Mouse (Mus musculus): ENCODE results near the gene Bcl2l2. TPM values are rescaled to one million over a fixed set of nuclear protein-coding genes. Genes with fewer than 3 reads are reported as not detected.

The Bcl2l2 gene
- polyA plus RNA-seq, 1 experiment: 109 TPM

GRCm38 (mm10) chr14:54865626-54866025, 17.6 kb upstream of the Bcl2l2 start:
- TF ChIP-seq POLR2A (IDR thresholded peaks at IDR 0.05; ENCODE audit: extremely low read depth, insufficient read depth, low read length) (no peak), CTCF (IDR thresholded peaks at IDR 0.05; ENCODE audit: extremely low read depth, insufficient read depth, low read length) (no peak)
- Histone ChIP-seq H3K4me1 (ENCODE audit: control insufficient read depth, insufficient read depth, low read length) (no peaks in the 10 kb centered on the region), H3K4me3 (ENCODE audit: insufficient read depth, low read length) (no peak overlapping the region), H3K27ac (ENCODE audit: insufficient read depth, low read length) (no peak overlapping the region)

DNA sequence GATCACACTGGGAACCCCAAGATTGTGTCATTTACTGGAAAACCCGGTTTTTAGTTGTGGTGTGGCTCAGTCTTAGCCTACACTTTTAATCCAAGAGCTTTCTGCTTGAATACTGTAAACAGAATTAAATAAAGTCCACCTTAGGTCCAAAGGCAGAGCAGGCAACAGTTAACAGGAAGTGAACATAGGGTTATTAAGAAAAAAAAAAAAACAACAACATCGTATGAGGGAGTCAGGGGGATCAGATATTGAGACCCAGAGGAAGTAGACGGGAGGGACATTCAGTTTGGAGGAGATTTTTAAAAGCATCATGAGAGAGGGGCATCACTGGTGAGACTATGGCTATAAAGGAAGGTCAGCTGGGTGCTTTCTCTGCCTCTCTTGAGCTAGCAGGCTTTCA, 16.9 kb upstream of the Bcl2l2 start:
- no peak for TF ChIP-seq POLR2A (IDR thresholded peaks at IDR 0.05; ENCODE audit: extremely low read depth, insufficient read depth, low read length)
- TF ChIP-seq CTCF (IDR thresholded peaks at IDR 0.05; ENCODE audit: extremely low read depth, insufficient read depth, low read length): no peak
- H3K4me3 ChIP-seq (ENCODE audit: insufficient read depth, low read length): no peak overlapping the region
- H3K4me1 ChIP-seq (ENCODE audit: control insufficient read depth, insufficient read depth, low read length): no peaks in the 10 kb centered on the region
- no peak overlapping the region for H3K27ac ChIP-seq (ENCODE audit: insufficient read depth, low read length)

GRCm38 (mm10) chr14:54866936-54867335, 16.2 kb upstream of the Bcl2l2 start:
- Histone ChIP-seq H3K4me1 (ENCODE audit: control insufficient read depth, insufficient read depth, low read length) (no peaks in the 10 kb centered on the region), H3K4me3 (ENCODE audit: insufficient read depth, low read length) (no peak overlapping the region)

GRCm38 (mm10) chr14:54868026-54868425, 15.2 kb upstream of the Bcl2l2 start:
- H3K27ac ChIP-seq (ENCODE audit: insufficient read depth, low read length): no peak overlapping the region
- TF ChIP-seq POLR2A (IDR thresholded peaks at IDR 0.05; ENCODE audit: extremely low read depth, insufficient read depth, low read length) (no peak), CTCF (IDR thresholded peaks at IDR 0.05; ENCODE audit: extremely low read depth, insufficient read depth, low read length) (no peak)
- H3K4me3 ChIP-seq (ENCODE audit: insufficient read depth, low read length): no peak overlapping the region
- H3K4me1 ChIP-seq (ENCODE audit: control insufficient read depth, insufficient read depth, low read length): no peaks in the 10 kb centered on the region

More at GRCm38 (mm10) chr14:54866936-54867335, 16.2 kb upstream of the Bcl2l2 start:
- H3K27ac ChIP-seq (ENCODE audit: insufficient read depth, low read length): no peak overlapping the region
- TF ChIP-seq POLR2A (IDR thresholded peaks at IDR 0.05; ENCODE audit: extremely low read depth, insufficient read depth, low read length) (no peak), CTCF (IDR thresholded peaks at IDR 0.05; ENCODE audit: extremely low read depth, insufficient read depth, low read length) (0 out of 2 replicates have a peak, but pooled peaks have one; percentile 19)

- Histone ChIP-seq H3K4me1 (ENCODE audit: control insufficient read depth, insufficient read depth, low read length) (no peaks in the 10 kb centered on the region), H3K4me3 (ENCODE audit: insufficient read depth, low read length) (no peak within 1 kb of the TSS), H3K27ac (ENCODE audit: insufficient read depth, low read length) (no peak within 1 kb of the TSS)
- TF ChIP-seq POLR2A (IDR thresholded peaks at IDR 0.05; ENCODE audit: extremely low read depth, insufficient read depth, low read length): no peak
- no peak for TF ChIP-seq CTCF (IDR thresholded peaks at IDR 0.05; ENCODE audit: extremely low read depth, insufficient read depth, low read length)
Measured at GRCm38 (mm10) chr14:54870861-54871260, 12.3 kb upstream of the Bcl2l2 start, which contains the start of gene Homez. TSS of gene Homez (minus strand) at chr14:54870961.

DNA sequence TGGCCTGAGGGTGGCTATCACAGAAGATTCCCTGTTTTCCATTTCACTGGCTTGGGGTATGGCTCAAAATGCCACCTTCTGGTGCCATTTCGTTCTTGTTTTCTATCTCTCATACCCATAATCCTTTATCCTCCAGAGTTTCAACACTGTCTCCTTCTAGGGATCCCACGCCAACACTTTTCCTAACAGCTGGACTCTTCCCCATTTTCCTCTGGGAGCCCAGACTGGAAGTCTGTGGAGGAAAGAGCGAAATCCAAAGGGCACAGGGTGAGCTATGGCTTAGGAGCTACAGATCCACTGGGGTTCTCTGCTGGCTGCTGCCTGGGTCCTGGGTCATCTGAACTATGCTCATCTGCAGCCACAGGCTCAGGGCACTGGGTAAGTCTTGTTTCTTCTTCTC, 9.0 kb upstream of the Bcl2l2 start:
- Histone ChIP-seq H3K4me3 (ENCODE audit: insufficient read depth, low read length) (no peak overlapping the region), H3K27ac (ENCODE audit: insufficient read depth, low read length) (no peak overlapping the region), H3K4me1 (ENCODE audit: control insufficient read depth, insufficient read depth, low read length) (no peaks in the 10 kb centered on the region; the same call in 1 of the 2 replicates)
- TF ChIP-seq CTCF (IDR thresholded peaks at IDR 0.05; ENCODE audit: extremely low read depth, insufficient read depth, low read length): no peak

DNA sequence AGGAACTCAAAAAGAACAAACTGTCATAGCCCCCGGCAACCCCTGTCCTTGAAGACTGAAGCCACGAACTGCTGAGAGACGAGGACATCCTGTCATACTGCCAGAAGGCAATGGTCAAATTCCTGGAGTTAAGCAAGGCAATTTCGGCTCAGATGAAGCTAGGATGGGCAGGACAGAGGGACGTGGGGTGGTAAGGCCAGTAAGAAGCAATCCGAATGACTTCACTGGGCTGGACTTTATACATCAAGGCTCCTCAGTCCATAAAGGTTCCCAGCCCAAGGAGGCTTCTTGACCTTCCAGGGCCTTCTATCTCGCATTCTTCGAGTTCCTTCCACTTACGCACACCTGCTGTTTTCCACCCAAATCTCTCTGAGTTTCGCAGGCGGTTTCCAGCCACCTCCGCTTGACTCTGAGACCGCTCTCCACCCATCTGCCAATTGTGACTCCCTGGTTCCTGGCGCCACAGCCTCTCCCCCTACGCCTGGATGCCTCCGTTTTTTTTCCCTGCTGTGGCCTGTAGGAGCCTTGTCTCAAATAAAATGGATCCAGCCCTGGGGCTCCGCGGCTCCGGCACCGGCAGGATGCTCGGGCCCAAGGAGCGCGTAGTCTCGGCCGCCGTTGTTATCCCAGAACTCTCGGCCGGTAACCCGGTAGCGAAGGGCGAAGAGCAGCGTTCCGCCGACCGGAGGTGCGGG, 7.2 kb upstream of the Bcl2l2 start:
- no peak for TF ChIP-seq POLR2A (IDR thresholded peaks at IDR 0.05; ENCODE audit: extremely low read depth, insufficient read depth, low read length)
- no peak for TF ChIP-seq CTCF (IDR thresholded peaks at IDR 0.05; ENCODE audit: extremely low read depth, insufficient read depth, low read length)
- peak overlapping the region; percentile 72 for H3K4me3 ChIP-seq (ENCODE audit: insufficient read depth, low read length)
- no peaks in the 10 kb centered on the region; the same call in 1 of the 2 replicates for H3K4me1 ChIP-seq (ENCODE audit: control insufficient read depth, insufficient read depth, low read length)
- H3K27ac ChIP-seq (ENCODE audit: insufficient read depth, low read length): peak overlapping the region; percentile 91

- Histone ChIP-seq H3K4me3 (ENCODE audit: insufficient read depth, low read length) (peak overlapping the region; percentile 72), H3K27ac (ENCODE audit: insufficient read depth, low read length) (peak overlapping the region; percentile 91), H3K4me1 (ENCODE audit: control insufficient read depth, insufficient read depth, low read length) (no peaks in the 10 kb centered on the region; the same call in 1 of the 2 replicates)
- TF ChIP-seq CTCF (IDR thresholded peaks at IDR 0.05; ENCODE audit: extremely low read depth, insufficient read depth, low read length) (no peak), POLR2A (IDR thresholded peaks at IDR 0.05; ENCODE audit: extremely low read depth, insufficient read depth, low read length) (peak; percentile 72)
Measured at GRCm38 (mm10) chr14:54876539-54877047, 6.6 kb upstream of the Bcl2l2 start.

GRCm38 (mm10) chr14:54877048-54877715, 6.0 kb upstream of the Bcl2l2 start, which contains the start of gene Ppp1r3e:
TSS of gene Ppp1r3e (minus strand) at chr14:54877550.
- Histone ChIP-seq H3K4me3 (ENCODE audit: insufficient read depth, low read length) (peak within 1 kb of the TSS; percentile 72), H3K4me1 (ENCODE audit: control insufficient read depth, insufficient read depth, low read length) (no peaks in the 10 kb centered on the region; the same call in 1 of the 2 replicates), H3K27ac (ENCODE audit: insufficient read depth, low read length) (peak within 1 kb of the TSS; percentile 91)
- no peak for TF ChIP-seq CTCF (IDR thresholded peaks at IDR 0.05; ENCODE audit: extremely low read depth, insufficient read depth, low read length)
- no peak; the same call in 1 of the 2 replicates for TF ChIP-seq POLR2A (IDR thresholded peaks at IDR 0.05; ENCODE audit: extremely low read depth, insufficient read depth, low read length)
